Mouse (Mus musculus) midbrain, postnatal 0 days (tissue): ENCODE results near the gene Pdzd2. TPM values are rescaled to one million over a fixed set of nuclear protein-coding genes. Genes with fewer than 3 reads are reported as not detected.

Experiments
- ATAC-seq: fragments of 200-750 bp; cut with Nextera tagmentation; 2 replicates; pipeline ENCODE4 v1.8.0; 2017; ENCODE audit warnings: moderate number of reproducible peaks, mild to moderate bottlenecking, moderate TSS enrichment, moderate library complexity; ENCODE audit not compliant: low FRiP score
- DNase-seq: peaks from one replicate; pipeline ENCODE4 v3.0.0-alpha.2; 2015; ENCODE audit warnings: low spot score
- H3K27ac ChIP-seq: fragments of 300-500 bp; sonication (generic); 2 replicates; pipeline ENCODE4 v1.5.1; 2014; ENCODE audit warnings: low read depth, mild to moderate bottlenecking, low read length, mixed read lengths
- H3K27me3 ChIP-seq: fragments of 300-500 bp; sonication (generic); 2 replicates; pipeline ENCODE4 v1.6.1; 2014; ENCODE audit warnings: low read length, control low read depth, mixed read lengths; ENCODE audit not compliant: insufficient read depth
- H3K36me3 ChIP-seq: fragments of 300-500 bp; sonication (generic); 2 replicates; pipeline ENCODE4 v1.6.1; 2014; ENCODE audit warnings: low read length, control low read depth, mixed read lengths; ENCODE audit not compliant: insufficient read depth
- H3K4me1 ChIP-seq: fragments of 300-500 bp; sonication (generic); 2 replicates; pipeline ENCODE4 v1.6.1; 2014; ENCODE audit warnings: mild to moderate bottlenecking, control low read depth, antibody characterized with exemption, low read length, mixed read lengths; ENCODE audit not compliant: insufficient read depth
- H3K4me2 ChIP-seq: fragments of 300-500 bp; sonication (generic); 2 replicates; pipeline ENCODE4 v1.6.1; 2014; ENCODE audit warnings: low read depth, mild to moderate bottlenecking, low read length, mixed read lengths; ENCODE audit not compliant: poor library complexity, severe bottlenecking
- H3K4me3 ChIP-seq: fragments of 300-500 bp; sonication (generic); 2 replicates; pipeline ENCODE4 v1.5.1; 2014; ENCODE audit warnings: low read depth, mild to moderate bottlenecking, low read length, moderate library complexity
- H3K9ac ChIP-seq: fragments of 300-500 bp; sonication (generic); replicated peaks from 2 replicates; pipeline ENCODE4 v1.6.1; 2014; ENCODE audit warnings: mild to moderate bottlenecking, low read length, moderate library complexity, mixed read lengths; ENCODE audit not compliant: poor library complexity, severe bottlenecking
- H3K9me3 ChIP-seq: fragments of 300-500 bp; sonication (generic); 2 replicates; pipeline ENCODE4 v1.6.1; 2016; ENCODE audit warnings: low read length, control low read depth
- CTCF ChIP-seq: IDR thresholded peaks from 2 replicates; pipeline ENCODE4 v1.5.1; 2016; ENCODE audit warnings: antibody characterized with exemption, mild to moderate bottlenecking
- WGBS: fragments of 180-500 bp; shearing (Covaris S2); extraction: QIAGEN DNeasy Blood & Tissue Kit; methylation state at CpG from one replicate; pipeline ENCODE4 v1.1.7; 2014; 5-methylcytosine and 5-hydroxymethylcytosine counted together
- polyA plus RNA-seq: library from polyadenylated mRNA; unstranded; fragments of >200 nt; fragmentation: Nextera tagmentation; extraction: Ambion mirVana; gene quantifications from 2 replicates; pipeline ENCODE4 v1.2.1, GENCODE M21; 2015
- total RNA-seq: library from RNA; depleted of rRNA; stranded (reverse); fragments of >200 nt; gene quantifications from 2 replicates; pipeline ENCODE4 v1.2.3, GENCODE M21; 2014

The Pdzd2 gene
- total and polyA plus RNA-seq, 2 experiments from 2014 or later, result 15.8 to 29.8 TPM

DNA sequence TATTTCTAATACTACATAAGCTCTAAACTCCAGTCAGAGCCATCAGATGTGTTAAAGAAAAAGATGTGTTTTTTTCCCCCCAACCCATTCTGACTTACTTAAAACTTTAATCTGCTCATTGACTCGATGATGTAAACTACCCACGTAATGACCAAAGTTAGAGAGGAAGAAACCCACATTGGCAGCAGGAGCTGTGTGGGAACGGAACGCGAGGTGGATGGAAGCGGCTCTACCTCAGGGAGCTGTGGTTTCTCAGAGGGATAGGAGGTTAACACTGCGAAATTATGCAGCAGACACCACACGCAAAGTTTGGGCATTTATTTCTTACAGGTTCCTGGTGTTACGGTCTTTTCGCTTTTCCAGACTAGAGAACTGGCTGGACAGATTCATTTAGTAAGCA is 233.2 kb downstream of the Pdzd2 start:
- H3K9me3 ChIP-seq, result no peaks in the 10 kb centered on the region
- no peak; the same call in 1 of the 2 replicates for ATAC-seq
- H3K4me1 ChIP-seq, result 0 out of 2 replicates have a peak, but pooled peaks cover 6% of the 10 kb centered on the region
- H3K27me3 ChIP-seq, result no peaks in the 10 kb centered on the region
- H3K27ac ChIP-seq, result no peak overlapping the region
- H3K9ac ChIP-seq, result no peak overlapping the region
- no peaks in the 10 kb centered on the region for H3K36me3 ChIP-seq
- WGBS, result 45% methylated on average over 10 of the region's 10 CpGs
- peak; percentile 21 for DNase-seq
- H3K4me2 ChIP-seq, result no peak overlapping the region
- no peak overlapping the region for H3K4me3 ChIP-seq
- TF ChIP-seq CTCF, result no peak

DNA sequence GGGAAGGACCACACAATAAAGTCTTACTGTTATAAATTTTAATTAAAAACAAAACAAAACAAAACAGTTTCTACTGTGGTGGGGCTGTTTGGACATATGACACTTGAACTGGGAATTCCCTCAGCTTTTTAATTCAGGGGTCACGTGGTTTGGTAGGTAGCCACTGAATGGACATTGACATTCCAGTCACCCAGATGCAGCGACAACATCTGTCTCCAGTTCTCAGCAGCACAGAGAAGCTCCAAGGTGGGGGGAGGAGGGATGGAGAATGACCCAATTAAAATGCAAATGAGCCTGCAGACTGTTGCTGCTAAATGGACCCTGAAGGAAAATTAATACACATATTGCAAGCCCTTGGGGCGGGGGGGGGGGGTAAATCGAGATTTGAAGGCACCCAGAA is 233.6 kb downstream of the Pdzd2 start:
- peak; percentile 63 for DNase-seq
- Histone ChIP-seq H3K4me2 (no peak overlapping the region), H3K9me3 (no peaks in the 10 kb centered on the region), H3K4me1 (0 out of 2 replicates have a peak, but pooled peaks cover 6% of the 10 kb centered on the region), H3K36me3 (no peaks in the 10 kb centered on the region), H3K4me3 (no peak overlapping the region), H3K9ac (no peak overlapping the region), H3K27ac (no peak overlapping the region), H3K27me3 (no peaks in the 10 kb centered on the region)
- no peak for TF ChIP-seq CTCF
- ATAC-seq, result peak; percentile 63; the same call in 1 of the 2 replicates
- WGBS, result 22% methylated on average over 4 of the region's 4 CpGs

DNA sequence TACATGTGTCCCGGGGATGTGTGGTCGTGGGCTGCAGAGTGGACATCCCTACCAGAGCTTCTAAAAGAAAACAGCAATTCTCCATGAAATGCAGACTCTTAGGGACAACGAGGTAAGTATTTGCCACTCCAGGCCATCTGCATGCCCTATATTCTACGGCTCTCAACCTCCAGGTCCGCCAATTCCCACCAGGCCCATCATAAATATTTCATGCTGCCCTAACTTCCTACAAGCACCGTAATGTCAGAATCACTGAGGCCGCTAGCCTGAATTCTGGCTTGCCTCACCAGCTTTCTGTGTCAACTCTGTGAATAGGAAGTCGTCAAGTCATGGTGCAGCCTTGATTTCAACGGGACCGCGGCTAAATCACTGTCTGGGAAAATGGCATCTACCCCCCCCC is 234.2 kb downstream of the Pdzd2 start:
- H3K4me3 ChIP-seq, result no peak overlapping the region
- no peak overlapping the region for H3K27ac ChIP-seq
- no peaks in the 10 kb centered on the region for H3K36me3 ChIP-seq
- TF ChIP-seq CTCF, result no peak
- no peak overlapping the region for H3K9ac ChIP-seq
- H3K9me3 ChIP-seq, result no peaks in the 10 kb centered on the region
- ATAC-seq (no peak), DNase-seq (no peak)
- WGBS, result 43% methylated on average over 11 of the region's 11 CpGs
- no peaks in the 10 kb centered on the region for H3K27me3 ChIP-seq
- 0 out of 2 replicates have a peak, but pooled peaks cover 6% of the 10 kb centered on the region for H3K4me1 ChIP-seq
- no peak overlapping the region for H3K4me2 ChIP-seq

DNA sequence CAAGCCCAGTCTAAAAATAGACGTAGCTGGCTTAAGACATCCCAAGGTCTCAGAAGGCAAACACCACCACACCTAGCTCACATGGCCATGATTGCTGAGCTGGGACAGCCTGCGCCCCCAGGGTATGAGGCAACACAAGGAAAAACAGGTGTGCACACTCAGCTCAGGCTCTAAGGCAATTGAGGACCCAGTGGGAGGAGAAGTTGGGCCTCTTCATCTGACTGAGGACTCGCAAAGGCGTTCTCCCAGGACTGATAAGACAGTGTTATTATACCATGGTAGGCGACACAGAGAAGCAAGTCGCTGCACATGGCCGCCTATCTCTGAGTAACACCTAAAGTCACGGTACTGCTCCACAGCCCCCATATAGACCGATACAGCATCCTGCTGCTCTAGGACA is 235.8 kb downstream of the Pdzd2 start:
- Histone ChIP-seq H3K4me3 (no peak overlapping the region), H3K9me3 (no peaks in the 10 kb centered on the region), H3K27ac (no peak overlapping the region), H3K36me3 (no peaks in the 10 kb centered on the region), H3K4me1 (0 out of 2 replicates have a peak, but pooled peaks cover 6% of the 10 kb centered on the region), H3K9ac (no peak overlapping the region), H3K4me2 (no peak overlapping the region), H3K27me3 (no peaks in the 10 kb centered on the region)
- no peak for ATAC-seq
- 93% methylated on average over 9 of the region's 9 CpGs for WGBS
- TF ChIP-seq CTCF, result no peak
- no peak for DNase-seq

DNA sequence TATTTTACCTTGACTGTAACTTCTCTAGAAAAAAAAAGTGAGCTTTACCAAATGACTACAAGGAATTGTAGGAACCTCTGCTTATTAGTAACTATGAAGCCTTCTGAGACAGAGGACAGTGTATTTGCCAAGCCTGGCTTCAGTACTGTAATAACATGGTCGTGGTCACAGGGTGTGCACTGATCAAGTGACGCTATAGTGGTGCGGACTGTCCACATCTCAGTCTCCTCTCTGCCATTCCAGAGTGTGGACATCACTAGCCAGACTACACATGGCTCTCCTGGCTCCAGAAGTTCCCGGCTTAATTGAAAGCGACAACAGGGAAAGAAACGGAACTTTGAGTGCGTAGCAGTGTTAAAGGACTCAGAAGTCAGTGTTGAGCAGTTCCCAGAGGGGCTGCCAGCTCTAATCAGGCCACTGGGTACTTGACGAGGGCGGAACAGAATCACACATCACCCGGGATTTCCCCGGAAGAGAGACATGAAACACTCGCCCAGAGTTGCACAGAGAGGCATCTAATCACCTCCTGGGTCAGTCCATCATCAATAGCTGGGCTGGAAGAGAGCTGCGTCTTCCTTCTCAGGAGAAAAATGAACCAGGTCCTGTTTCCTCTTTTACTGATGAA is 237.7 kb downstream of the Pdzd2 start:
- H3K9me3 ChIP-seq, result no peaks in the 10 kb centered on the region
- H3K9ac ChIP-seq, result no peak overlapping the region
- H3K4me1 ChIP-seq, result 0 out of 2 replicates have a peak, but pooled peaks cover 6% of the 10 kb centered on the region
- no peaks in the 10 kb centered on the region for H3K27me3 ChIP-seq
- H3K27ac ChIP-seq, result no peak overlapping the region
- no peaks in the 10 kb centered on the region for H3K36me3 ChIP-seq
- ATAC-seq (peak; percentile 45; the same call in 1 of the 2 replicates), DNase-seq (no peak)
- 31% methylated on average over 13 of the region's 13 CpGs for WGBS
- no peak for TF ChIP-seq CTCF
- no peak overlapping the region for H3K4me2 ChIP-seq
- no peak overlapping the region for H3K4me3 ChIP-seq

DNA sequence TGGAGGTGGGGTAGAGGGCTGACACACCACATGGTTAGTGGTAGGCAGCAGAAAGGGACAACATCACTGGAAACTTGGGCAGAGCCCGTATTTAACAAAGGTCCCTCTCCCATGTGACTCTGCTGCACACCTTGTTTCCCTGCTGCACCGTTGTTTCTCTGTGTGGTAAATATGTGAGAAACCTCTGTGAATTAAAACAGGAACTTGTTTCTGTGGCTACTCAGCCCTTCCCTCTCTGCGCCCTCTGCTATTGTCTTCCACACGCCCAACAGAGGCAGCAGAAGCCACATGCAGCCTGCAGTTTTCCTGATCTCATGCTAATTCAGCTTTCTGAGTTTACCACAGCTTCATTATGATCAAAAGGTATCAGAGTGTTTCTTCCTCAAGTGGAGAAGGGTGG is 239.1 kb downstream of the Pdzd2 start:
- Histone ChIP-seq H3K9me3 (no peaks in the 10 kb centered on the region), H3K4me3 (no peak overlapping the region), H3K4me2 (no peak overlapping the region), H3K27me3 (no peaks in the 10 kb centered on the region), H3K4me1 (0 out of 2 replicates have a peak, but pooled peaks cover 4% of the 10 kb centered on the region), H3K9ac (no peak overlapping the region), H3K27ac (no peak overlapping the region), H3K36me3 (no peaks in the 10 kb centered on the region)
- no peak for DNase-seq
- ATAC-seq, result no peak
- WGBS, result 55% methylated on average over 4 of the region's 4 CpGs
- TF ChIP-seq CTCF, result no peak
